Mouse (Mus musculus) kidney, postnatal 25 days (tissue): ENCODE data around the gene Mtor.

Experiments used
- DNase-seq, 2 experiments: peaks; one replicate each; pipeline ENCODE4 v3.0.0; 2021; ENCODE audit warnings: mixed read lengths in 2 of 2

The Mtor gene

DNA sequence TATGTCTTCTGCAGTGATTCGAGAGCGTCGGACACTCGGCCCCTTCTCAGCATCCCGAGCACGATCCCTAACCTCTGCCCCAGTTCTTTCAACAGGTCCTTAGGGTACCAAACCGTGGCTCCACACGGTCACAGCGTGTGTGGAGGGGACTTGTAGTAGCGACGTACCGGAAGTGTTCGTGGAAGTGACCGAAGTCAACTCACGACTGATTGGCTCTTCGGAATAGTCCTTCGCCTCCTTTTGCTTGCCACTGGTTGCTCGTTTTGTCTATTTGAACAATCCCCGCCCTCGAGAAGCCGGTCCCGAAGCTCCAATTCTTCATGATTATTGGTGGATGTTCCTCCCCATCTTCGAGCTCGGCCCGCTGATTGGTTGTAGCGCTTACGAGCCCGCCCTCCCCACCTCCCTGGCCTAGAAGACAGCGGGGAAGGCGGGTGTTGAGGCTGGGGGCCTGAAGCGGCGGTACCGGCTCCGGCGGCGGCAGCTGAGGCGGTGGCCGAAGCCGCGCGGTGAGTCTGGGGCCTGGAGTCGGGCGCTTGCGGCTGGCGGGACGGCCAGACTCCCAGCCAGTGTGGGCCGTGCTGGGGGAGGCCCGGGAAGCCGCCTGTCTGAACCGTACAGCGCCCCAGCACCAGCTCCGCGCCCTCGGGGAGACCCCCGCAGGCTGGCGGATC, at the start of gene Mtor:
Gene Mtor, plus strand, starts transcription at position 433 of the 674 bp plus-strand sequence.
- DNase-seq, result peak; percentile 96 to 99

DNA sequence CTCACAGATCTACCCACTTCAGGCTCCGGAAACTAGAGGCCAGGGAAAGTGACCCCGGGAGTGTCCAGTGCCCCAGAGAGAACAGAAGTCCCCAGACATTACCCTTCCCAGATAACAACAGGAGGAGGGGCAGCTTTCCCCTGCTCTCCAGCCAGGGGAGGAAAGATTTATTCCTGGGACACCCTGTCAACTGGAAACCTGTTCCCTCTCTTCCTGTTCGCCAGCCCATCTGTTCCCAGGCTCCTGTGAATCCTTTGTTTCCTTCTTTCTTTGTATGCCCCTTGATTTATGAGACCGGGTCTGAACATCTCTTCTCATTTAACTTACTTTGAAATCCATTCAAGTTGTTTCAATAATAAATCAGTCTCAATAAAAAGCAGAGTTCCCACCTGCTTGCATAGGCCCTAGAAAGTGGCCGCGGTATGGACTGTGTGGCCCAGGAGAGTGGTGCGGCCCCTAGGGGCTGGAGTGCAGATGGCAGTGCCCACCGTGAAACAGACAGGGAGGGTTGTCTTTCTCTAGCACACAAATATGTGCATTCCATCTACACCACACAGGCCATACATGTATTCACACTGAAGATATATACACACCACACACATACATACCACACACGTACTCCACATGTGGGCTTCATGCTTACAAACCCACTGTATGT, 48.8 kb upstream of the Mtor start:
- no peak for DNase-seq

DNA sequence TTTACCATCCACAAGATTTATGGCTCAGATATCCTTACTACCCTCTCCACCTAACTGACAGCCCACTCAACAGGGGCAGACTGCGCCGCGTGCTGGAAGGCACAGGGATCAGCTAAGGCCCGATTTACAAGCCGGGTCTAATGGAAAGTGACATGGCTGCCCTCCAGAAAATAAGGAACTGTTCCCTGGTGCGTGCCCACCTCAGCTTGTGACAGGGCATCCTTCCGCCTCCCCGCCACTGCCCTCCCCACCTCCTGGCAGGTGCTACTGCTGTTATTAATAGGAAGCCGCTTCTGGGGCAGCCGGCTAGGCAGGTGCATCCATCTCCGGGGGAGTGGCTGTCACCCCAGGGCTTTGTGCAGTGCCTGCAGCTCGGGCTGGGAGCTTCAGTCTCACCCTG, 45.0 kb upstream of the Mtor start:
- no peak for DNase-seq

DNA sequence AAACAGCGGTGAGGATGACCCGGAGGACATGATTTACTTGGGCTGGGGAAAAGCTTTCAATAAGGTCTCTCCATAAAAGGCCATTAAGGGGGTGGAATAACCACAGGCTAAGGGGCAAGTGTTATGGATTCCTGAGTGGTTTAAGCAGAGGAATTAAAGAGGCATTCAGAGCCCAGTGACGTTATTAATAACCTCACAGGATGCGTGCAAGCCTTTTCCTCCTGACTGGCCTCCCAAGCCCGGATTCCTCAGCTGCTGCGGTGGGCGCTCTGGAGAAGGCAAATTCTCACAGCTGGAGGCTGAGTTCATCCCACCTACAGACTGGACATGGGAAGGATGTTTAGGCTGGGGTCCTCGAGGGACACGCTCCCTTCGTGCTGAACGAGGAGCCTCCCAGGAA, 43.7 kb upstream of the Mtor start:
- DNase-seq, result no peak

DNA sequence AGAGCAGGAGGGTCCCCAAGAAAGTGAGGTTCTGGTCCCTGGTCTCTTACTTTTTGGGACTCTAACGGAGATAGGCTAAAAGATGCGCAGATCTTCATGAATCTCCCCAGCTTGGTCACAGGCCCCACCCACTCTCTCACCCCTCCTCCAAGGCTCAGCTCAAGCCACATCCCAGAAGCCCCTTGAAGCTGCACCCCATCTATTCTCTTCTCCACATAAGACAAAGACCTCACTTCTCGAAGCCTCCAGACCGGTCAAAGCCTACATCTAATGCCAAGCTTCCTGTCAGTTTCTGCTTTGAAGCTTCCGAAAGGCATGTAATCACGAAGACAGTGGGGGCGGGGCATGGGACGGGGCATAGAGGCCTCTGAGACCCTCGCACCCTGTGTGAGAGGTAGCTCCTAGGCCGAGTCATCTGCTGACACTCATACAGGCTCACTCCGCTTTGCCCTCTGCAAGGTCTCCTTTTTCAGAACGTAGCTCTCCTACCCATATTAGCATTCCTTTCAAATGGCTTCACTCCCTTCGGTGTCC, 43.1 kb upstream of the Mtor start:
- no peak for DNase-seq

DNA sequence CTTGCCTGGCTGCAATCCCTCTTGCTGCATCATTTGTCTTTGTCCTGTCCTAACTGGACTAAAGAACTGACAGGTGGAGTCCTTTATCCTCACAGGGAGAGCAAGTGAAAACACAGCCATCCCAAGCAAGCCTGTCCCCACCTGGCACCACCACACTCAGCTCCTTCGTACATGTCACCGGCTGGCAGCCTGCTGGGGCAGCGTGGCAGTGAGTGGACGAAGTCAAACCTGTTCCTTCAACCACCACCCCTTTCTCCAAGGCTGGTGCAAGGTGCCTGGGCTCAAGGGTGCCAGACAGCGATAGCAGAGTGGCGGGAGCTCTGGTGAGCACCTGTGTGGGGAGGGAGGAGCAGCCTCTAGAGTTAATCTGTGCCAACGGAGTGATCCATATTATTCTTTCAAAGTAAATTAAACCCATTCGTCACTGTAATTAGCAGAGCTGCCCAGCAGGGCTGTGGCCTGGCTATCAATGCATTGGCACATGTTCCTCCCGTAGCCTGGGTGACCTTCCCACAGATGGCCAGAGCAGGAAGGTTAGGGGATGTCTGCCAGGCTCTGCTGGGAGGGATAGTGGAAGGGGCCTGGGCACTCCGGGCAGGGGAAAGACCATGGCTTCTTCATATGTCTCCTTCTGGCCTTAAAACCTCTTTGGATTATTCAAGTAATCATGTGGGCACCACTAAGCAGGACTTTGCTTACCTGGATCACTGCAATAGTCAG, 40.0 kb upstream of the Mtor start:
- no peak for DNase-seq

DNA sequence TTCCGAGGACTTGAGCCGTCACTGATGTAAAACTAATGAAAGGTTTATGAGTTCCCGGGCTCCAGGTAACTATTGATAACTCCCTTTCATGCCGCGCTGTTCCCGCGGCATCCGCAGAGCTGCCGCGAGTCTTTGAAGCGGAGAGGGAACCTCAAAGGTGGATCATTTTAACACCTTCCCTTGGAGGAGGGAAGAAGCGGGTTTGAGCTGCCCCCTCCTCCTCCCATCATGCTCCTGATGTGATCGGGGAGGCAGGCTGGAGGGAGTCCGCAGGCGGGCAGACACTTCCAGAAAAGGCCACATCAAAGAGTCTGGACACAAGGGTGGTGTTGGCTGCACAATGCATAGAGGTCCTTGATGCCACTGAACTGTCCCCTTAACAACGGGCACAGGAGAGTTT, 32.8 kb upstream of the Mtor start:
- DNase-seq, result no peak

DNA sequence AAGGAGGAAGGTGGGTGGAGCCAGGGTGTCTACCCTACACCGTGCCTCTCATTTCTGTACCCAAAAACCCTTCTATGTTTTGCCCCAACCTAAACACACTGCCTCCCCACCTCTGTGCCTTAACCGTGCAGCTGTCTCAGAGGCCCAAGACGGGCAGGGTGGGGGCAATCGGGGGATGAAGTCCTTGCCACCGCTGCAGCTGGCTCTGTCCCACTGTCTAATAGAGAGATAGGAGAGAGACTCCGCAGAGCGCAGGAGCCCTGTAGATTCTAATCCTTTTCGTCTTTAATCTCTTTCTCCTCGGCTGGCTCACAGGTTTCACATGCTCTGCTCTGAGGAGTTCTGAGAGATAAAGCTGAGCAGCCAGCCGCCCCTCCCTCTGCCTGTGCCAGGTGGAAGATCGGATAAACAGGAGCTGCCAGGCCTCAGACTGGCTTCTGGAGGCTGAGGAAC, 31.3 kb upstream of the Mtor start:
- no peak for DNase-seq

DNA sequence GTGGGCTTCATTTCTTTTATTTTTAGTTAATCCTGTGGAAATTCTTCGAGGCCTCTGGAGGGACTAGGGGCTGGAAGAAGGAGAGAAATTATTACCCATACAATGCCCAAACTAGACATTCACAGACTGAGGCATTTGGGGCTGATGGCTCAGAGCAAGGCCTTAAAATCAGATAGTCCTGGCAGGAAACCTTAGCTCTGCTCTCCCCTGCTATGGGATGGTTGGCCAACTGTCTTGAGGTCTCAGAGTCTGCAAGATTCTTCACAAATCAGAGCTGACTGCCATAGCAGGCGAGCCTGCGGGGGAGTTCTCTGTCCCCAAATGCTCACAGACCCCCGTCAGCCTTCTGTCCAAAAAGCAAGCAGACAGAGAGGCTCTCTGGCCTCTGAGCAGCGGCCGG, 30.9 kb upstream of the Mtor start:
- DNase-seq, result no peak

DNA sequence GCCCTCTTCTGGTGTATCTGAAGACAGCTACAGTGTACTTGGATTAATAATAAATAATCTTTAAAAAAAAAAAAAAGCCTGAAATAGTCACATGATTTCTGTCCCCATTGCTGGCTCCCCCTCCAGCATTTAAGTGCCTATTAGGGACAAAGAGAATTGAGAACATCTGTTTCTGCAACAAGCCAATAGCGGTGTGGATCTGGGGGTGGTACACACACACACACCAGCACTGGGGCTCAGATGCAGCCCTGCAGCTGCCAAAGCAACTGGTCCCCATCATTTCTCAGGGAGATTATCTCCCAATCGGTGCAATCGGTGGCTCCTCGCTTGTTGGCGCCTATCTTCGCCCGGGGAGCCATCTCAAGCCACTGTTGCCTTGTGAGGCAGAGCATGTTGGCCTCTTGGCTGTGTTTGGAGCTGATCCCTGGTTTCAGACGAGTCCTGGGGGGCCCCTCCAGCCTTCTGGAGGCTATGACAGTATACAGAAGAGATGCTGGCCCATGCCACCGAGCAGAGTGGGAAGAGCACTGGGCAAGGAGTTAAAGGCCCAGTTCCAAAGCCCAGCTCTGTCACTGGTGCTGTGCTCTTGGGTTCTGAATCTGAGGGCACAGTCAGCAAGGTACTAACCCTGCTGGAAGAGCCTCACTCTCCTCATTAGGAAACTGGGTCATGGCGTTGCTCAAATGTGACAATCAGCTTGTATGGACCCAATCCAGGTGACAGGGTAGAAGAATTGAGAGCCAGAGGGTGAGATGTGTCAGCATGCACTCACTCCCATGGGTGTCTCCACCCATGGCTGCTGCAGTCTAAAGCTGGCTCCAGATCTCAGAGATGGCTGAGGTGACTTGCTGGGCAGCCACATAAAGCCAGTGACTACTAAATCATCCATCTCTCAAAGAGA, 21.2 kb upstream of the Mtor start:
- DNase-seq, result no peak

DNA sequence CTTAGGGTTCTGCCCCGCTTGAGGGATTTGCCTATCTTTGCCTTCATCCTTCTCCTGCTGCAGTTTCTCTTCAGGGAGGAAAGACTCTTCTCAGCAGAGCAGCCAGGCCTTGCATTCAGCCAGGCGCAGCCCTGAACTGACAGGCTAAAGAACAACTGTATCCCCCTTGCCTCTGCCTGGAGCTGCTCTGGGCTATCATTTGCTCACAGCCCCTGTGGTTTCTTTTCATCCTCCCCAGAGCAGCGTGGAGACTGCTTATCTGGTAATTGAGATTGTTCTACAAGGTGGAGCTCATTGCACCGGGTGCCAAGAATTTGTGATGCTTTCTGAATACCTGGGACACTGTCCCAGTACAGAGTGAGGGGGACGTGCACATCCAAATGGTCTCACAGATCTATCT, 19.9 kb upstream of the Mtor start:
- no peak for DNase-seq

DNA sequence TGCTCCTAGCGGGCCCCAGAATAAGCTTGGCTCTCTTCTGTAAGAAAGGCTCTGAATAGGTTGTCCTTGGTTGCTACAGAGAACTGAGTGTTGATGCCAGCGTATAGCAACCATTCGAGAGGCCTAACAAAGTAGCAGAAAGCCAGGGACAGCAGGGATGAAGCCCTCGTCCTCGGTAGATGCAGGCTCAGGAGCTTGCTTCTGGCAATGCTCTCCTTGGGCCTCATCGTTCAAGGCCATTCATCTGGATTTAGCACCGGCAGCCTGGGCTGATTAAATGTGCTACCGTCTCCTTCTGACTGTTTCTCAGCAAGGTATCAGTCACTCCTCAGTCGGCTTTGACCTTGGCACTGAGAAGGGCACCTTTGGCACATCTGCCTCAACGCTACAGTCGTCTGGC, 19.3 kb upstream of the Mtor start:
- no peak for DNase-seq

DNA sequence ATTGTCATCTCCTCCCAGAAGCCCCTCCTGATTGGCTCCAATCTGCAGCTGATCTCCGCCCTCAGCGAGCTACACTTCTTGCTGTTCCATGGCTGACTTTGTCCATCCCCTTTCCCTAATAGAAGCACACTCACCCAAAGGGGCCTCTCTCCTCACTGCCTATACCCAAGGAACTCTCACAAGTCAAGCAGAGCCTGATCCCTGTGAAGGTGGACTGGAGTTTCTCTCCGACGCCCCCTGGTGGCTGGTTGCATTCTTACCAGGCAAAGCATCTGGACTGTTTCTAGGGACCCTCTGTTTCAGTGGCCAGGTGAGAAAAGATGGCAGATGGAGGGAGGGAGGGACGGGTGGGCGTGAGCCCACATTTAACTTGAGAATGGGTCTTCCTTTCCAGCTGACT, 18.7 kb upstream of the Mtor start:
- peak; percentile 56 to 80 for DNase-seq

DNA sequence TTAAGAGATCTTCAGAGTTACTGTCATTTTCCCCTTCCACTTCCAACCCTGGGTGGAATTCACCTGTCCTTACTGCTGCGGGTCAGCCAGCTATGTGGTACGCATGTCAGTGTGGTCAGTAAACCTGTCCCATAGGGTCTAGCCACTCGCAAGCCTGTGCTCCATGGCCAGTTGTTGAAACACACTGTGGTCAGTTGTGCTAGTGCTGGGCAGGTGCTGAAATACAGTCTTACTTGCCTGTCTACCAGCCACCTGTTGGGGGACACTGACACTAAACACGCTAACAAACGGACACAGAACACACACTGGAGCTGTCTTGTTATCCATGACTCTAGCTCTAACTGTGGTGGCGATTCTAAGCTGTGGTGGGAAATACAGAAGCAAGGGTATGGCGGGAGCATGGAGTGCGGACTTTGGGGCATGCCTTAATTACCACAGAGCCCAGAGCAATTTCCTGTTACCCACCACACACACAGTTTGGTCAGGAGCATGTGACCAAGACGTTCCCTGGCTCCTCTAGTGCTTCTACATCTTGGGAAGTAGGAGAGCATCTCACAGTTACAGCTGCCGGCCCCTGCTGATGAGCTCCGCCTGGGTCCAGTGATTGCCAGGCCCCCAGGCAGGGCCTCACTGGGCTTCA, 17.4 kb upstream of the Mtor start:
- no peak for DNase-seq

DNA sequence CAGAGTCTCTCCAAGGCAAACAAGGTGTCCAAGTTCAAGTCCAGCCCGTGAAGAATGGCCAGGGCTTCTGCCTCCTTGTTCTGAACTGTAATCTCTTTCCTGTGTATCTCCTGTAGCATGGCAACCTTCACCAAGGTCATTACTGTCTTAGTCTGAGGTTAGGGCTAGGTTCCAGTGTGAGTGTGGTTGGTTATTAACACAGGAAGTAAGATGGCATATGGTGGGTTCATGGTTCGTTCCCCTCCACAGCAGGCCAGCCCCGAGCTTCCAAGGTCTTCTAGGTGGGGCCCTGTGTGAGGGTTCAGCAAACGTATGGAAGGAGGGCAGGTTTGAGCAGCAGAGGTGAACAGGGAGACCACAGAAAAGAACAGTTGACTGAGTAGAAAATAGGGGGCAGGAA, 15.9 kb upstream of the Mtor start:
- DNase-seq, result peak; percentile 22 to 55

DNA sequence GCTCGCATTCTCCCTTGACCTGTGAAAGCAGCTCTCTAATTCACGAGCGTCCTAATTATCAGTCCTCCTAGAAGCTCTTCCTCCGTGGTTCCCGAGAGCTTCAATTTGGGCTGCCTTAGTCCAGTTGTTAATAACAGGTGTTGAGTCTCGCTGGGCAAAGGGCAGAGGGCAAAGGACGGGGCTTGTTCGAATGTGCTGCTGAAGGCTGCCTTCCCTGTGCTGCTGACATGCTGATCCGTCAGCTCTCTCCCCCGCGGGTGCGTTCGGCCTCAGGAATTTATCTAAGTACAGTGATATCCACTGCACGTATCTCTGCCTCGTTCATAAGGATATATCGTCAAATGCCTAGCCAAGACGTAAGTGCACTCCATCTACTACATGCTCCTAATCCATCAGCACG, 15.1 kb upstream of the Mtor start:
- peak; percentile 79 to 90 for DNase-seq

DNA sequence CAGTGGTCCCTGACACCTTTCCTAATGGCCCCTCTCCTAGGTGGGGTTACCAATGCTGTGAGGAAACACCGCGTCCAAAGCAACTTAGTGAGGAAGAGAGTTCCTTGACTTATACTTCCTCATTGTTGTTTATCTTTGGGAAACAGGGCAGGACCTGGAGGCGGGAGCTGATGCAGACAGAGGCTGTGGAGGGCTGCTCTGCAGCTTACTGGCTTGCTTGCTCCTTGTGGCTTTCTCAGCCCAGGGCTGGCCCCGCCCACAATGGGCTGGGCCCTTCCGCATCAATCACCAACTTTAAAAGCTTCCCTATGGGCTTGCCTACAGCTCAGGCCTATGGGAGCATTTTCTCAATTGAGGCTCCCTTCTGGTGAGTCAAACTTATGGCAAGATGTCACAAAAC, 14.6 kb upstream of the Mtor start:
- DNase-seq, result no peak

DNA sequence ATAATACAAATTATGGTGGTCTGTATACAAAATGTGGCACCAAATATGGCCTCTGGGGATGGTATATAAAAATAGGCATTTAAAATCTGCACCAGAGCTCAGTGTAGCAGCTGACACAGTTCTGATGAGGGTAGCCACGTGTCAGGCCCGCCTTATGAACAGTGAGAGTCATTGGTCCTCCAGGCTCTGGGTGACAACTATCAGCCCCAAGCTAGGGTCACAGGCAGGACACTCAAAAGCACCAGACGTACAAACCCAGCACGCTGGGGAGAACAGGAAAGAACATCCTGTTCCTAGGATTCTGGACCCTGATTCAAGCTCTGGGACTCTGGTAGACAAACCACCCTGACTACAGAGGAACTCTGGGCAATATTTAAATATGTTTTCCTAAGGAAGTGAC, 13.9 kb upstream of the Mtor start:
- DNase-seq, result no peak

DNA sequence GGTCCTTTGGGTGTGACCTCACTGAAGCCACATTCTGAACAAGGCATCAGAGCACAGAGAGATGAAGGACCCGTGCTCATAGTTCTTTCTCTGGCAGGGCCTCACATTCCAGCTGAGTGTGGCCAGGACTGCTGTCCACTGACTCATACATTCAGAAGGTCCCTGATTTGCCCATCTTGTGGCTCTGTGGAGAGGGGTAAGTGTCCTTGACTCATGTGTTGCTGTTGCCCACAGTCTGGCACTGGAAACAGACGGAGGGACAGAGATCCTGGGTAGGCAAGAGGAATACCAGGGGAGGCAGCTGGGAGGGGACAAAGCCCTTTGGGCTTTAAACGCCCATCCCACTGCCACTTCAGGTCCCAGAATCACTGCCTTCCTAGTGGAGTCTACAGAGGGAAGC, 13.3 kb upstream of the Mtor start:
- no peak for DNase-seq

DNA sequence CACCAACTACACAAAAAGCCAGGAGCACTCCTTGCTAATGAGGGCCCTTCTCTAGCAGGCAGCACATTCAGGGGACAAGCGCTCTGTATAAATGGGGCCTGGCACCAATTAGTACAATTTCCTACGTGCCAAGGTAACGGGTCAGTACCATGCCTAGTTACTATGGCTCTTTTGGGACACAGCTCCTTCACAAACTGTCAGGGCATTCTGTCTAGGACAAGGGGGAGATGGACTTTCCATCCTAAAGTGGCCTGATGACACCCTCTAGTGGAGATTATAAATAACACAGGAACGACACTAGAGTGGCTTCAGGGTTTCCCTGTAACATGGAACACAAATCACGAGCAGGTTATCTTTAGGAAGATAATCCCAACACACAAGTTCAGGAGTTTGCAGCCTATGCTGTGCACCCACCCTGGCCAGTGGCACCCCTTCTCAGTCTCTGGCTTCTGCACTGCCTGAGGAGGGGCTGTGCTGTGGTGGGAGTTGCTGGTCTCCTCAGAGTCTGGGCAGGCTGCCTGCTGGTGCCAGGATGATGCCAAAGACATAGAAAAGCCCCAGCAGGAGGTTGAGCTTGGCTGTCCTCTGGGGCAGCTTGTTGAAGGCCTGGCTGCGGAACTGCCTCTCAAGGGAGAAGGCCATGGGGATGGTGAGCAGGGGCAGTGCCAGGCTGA, 12.6 kb upstream of the Mtor start:
- no peak for DNase-seq

DNA sequence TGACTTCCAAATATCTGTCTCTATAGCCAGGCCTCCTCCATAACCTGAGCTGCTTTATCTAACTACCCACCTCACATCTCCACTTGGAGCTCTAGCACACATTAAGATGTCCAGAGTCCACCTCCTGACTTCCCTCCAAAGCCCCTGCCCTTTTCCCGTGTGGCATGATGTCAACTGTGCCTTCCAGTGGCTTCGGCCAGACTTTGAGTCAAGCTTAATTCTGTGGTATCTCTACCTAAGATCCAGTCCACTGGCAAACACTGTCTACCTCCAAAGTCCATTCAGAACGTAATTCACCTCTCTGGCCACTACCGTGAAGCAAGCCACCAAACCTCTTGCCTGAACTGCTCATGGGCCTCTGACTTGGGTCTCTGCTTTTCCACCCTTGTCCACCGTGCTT, 6.5 kb upstream of the Mtor start:
- peak; percentile 24 to 61 for DNase-seq

DNA sequence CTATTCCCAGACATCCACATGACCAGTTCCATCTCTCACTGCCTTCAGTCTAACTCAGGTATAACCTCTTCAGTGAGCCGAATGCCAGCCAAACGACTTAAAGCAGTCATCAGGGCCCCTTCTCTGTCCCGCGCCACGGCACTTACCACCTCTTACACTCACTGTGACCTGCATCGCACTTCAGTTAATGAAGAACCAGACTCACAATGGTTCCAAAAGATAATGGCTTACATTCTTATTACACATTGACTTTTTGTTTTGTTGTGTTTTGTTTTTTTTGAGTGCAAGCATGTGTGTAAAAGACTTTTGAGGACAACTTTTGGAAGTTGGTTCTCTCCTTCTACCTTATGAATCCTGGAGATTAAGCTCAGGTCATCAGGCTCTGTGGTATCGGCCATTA, 5.8 kb upstream of the Mtor start:
- peak; percentile 40 to 54 for DNase-seq
